Mouse (Mus musculus) stomach, postnatal 0 days (tissue): ENCODE measurements around the gene Pdk4. TPM values are rescaled to one million over a fixed set of nuclear protein-coding genes. Genes with fewer than 3 reads are reported as not detected.

Source experiments
- ATAC-seq: fragments of 200-750 bp; cut with Nextera tagmentation; 2 replicates; pipeline ENCODE4 v1.8.0; 2017; ENCODE audit not compliant: low FRiP score, low TSS enrichment
- DNase-seq: peaks from one replicate; pipeline ENCODE4 v3.0.0-alpha.2; 2016; ENCODE audit warnings: low spot score
- H3K27ac ChIP-seq: fragments of 300-500 bp; sonication (generic); replicated peaks from 2 replicates; pipeline ENCODE4 v1.5.1; 2014; ENCODE audit warnings: mild to moderate bottlenecking, control low read depth
- H3K27me3 ChIP-seq: fragments of 300-500 bp; sonication (generic); 2 replicates; pipeline ENCODE4 v1.6.1; 2014; ENCODE audit warnings: low read length; ENCODE audit not compliant: control insufficient read depth, insufficient read depth
- H3K36me3 ChIP-seq: fragments of 300-500 bp; sonication (generic); 2 replicates; pipeline ENCODE4 v1.6.1; 2014; ENCODE audit warnings: low read length, mixed read lengths; ENCODE audit not compliant: control insufficient read depth, insufficient read depth
- H3K4me1 ChIP-seq: fragments of 300-500 bp; sonication (generic); replicated peaks from 2 replicates; pipeline ENCODE4 v1.6.1; 2014; ENCODE audit warnings: antibody characterized with exemption; ENCODE audit not compliant: control insufficient read depth, insufficient read depth
- H3K4me2 ChIP-seq: fragments of 300-500 bp; sonication (generic); replicated peaks from 2 replicates; pipeline ENCODE4 v1.6.1; 2014; ENCODE audit warnings: low read depth, mild to moderate bottlenecking, control low read depth, moderate library complexity
- H3K4me3 ChIP-seq: fragments of 300-500 bp; sonication (generic); 2 replicates; pipeline ENCODE4 v1.5.1; 2014; ENCODE audit warnings: low read depth, low read length, control low read depth
- H3K9ac ChIP-seq: fragments of 300-500 bp; sonication (generic); 2 replicates; pipeline ENCODE4 v1.6.1; 2014; ENCODE audit warnings: mild to moderate bottlenecking, low read length, control low read depth, mixed read lengths
- H3K9me3 ChIP-seq: fragments of 300-500 bp; sonication (generic); 2 replicates; pipeline ENCODE4 v1.6.1; 2016; ENCODE audit warnings: low read length; ENCODE audit not compliant: control insufficient read depth
- CTCF ChIP-seq: IDR thresholded peaks from 2 replicates; pipeline ENCODE4 v1.5.1; 2016; ENCODE audit warnings: antibody characterized with exemption, low read depth, mild to moderate bottlenecking, moderate library complexity
- EP300 ChIP-seq: optimal IDR thresholded peaks from 2 replicates; pipeline ENCODE3; 2016; ENCODE audit warnings: antibody characterized with exemption
- WGBS: fragments of 180-500 bp; shearing (Covaris S2); extraction: QIAGEN DNeasy Blood & Tissue Kit; methylation state at CpG from one replicate; pipeline ENCODE4 v1.1.7; 2014; 5-methylcytosine and 5-hydroxymethylcytosine counted together
- polyA plus RNA-seq: library from polyadenylated mRNA; unstranded; fragments of >200 nt; fragmentation: Nextera tagmentation; extraction: Ambion mirVana; gene quantifications from 2 replicates; pipeline ENCODE4 v1.2.1, GENCODE M21; 2015

Gene Pdk4
- polyA plus RNA-seq, 1 experiment from 2014 or later: 18.9 TPM

DNA sequence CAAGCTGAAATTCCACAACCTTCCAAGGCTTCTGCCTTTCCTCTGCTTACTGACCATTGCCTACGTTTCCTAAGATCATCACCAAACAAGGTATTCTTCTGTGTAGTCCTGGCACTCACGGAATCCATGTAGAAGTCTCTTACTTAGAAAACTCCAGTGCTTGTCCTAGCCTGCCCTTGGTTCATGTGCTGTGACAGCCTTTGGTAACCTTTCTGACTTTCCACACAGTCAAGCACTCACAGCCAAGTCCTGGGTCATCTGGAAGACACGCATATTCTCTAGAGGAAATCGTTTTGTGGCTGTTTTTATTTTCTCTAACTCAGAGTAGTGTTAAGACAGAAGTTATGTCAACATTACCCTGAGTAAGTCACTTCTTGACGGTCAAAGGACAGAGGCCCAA lies 11.7 kb upstream of the Pdk4 start:
- no peaks in the 10 kb centered on the region for H3K36me3 ChIP-seq
- H3K4me1 ChIP-seq: peaks cover 3% of the 10 kb centered on the region; the same call in 1 of the 2 replicates
- peak overlapping the region; percentile 79 for H3K27ac ChIP-seq
- ATAC-seq (no peak), DNase-seq (no peak)
- 60% methylated on average over 5 of the region's 5 CpGs for WGBS
- H3K4me2 ChIP-seq: no peak overlapping the region
- no peaks in the 10 kb centered on the region for H3K27me3 ChIP-seq
- H3K4me3 ChIP-seq: no peak overlapping the region
- TF ChIP-seq EP300 (no peak), CTCF (no peak)
- no peaks in the 10 kb centered on the region for H3K9me3 ChIP-seq
- H3K9ac ChIP-seq: no peak overlapping the region

DNA sequence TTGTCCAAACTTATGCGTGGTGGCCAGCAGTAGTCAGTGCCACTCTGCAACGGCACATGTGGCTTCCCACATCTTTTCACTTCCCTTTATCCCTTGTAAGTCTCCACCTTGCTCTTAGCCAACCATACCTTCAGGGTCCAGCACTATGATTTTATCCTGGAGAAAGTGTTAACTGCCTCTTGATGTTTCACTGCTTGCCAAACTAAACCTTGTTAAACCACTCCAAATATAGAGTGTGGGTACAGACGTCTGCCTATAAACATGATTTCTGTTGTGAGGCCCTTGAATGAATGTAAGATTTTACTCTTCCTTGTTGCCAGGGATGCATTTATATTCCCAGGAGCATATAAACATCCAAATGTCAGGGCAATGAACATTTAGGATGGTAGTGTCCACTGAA lies 10.2 kb upstream of the Pdk4 start:
- Histone ChIP-seq H3K4me1 (peaks cover 3% of the 10 kb centered on the region; the same call in 1 of the 2 replicates), H3K9me3 (no peaks in the 10 kb centered on the region), H3K4me2 (no peak overlapping the region), H3K4me3 (no peak overlapping the region), H3K27ac (no peak overlapping the region), H3K27me3 (no peaks in the 10 kb centered on the region), H3K36me3 (no peaks in the 10 kb centered on the region), H3K9ac (no peak overlapping the region)
- ATAC-seq (no peak), DNase-seq (no peak)
- TF ChIP-seq CTCF (no peak), EP300 (no peak)
- 86% methylated on average over 3 of the region's 3 CpGs for WGBS

DNA sequence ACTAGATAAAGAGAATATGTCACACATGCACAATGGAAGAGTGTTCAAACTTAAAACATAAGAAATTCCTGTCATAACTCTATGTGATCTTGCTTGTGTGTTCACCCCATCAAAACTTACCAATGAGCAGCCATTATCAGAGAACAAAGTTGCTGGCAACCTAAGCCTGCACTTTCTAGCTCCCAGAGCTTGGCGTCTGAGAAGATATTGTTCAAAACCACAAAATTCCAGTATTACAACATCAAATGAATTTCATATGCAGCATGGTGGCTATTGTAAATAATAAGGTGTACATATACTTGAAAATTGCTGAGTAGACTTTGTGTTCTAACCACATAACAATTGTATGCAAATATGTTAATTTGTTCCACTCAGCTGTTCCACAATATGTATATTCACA lies 6.7 kb upstream of the Pdk4 start:
- Histone ChIP-seq H3K27ac (no peak overlapping the region), H3K4me2 (no peak overlapping the region), H3K4me3 (no peak overlapping the region), H3K9ac (no peak overlapping the region), H3K36me3 (no peaks in the 10 kb centered on the region), H3K9me3 (no peaks in the 10 kb centered on the region), H3K27me3 (no peaks in the 10 kb centered on the region), H3K4me1 (0 out of 2 replicates have a peak, but pooled peaks cover 2% of the 10 kb centered on the region)
- no peak for ATAC-seq
- WGBS: 84% methylated on average over 1 of the region's 1 CpGs
- TF ChIP-seq EP300: no peak
- TF ChIP-seq CTCF: no peak
- no peak for DNase-seq

DNA sequence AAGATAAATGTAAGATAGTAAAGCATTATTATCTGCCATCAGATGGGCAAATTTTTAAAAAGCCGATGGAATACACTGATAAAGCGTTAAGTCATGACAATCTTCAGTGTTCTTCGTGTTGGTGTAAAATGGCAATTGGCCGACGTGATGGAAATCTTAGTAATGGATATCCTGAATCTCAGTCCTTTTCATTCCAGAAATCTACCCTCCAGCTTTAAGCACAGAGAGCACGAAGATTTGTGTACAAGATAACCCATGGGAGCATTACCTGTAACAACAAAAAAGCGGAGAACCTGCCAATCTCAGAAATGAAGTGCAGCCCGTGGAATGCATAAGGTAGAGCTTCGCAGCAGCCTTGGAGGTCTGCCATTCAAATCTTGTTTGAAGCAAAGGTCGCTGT lies 5.4 kb upstream of the Pdk4 start:
- Histone ChIP-seq H3K4me1 (no peaks in the 10 kb centered on the region), H3K9ac (no peak overlapping the region), H3K9me3 (no peaks in the 10 kb centered on the region), H3K36me3 (no peaks in the 10 kb centered on the region), H3K4me3 (no peak overlapping the region), H3K4me2 (no peak overlapping the region), H3K27ac (no peak overlapping the region), H3K27me3 (no peaks in the 10 kb centered on the region)
- TF ChIP-seq EP300 (no peak), CTCF (no peak)
- 78% methylated on average over 10 of the region's 10 CpGs for WGBS
- DNase-seq (no peak), ATAC-seq (no peak)

GRCm38 (mm10) chr6:5498740-5499139 lies 2.6 kb upstream of the Pdk4 start:
- no peak for ATAC-seq
- no peak for DNase-seq
- no peaks in the 10 kb centered on the region for H3K9me3 ChIP-seq
- no peaks in the 10 kb centered on the region for H3K36me3 ChIP-seq
- no peak overlapping the region for H3K4me2 ChIP-seq
- no peaks in the 10 kb centered on the region for H3K4me1 ChIP-seq
- WGBS: 80% methylated on average over 11 of the region's 11 CpGs
- no peak overlapping the region for H3K9ac ChIP-seq
- H3K27ac ChIP-seq: no peak overlapping the region
- no peak for TF ChIP-seq EP300
- no peak for TF ChIP-seq CTCF
- H3K4me3 ChIP-seq: no peak overlapping the region
- H3K27me3 ChIP-seq: no peaks in the 10 kb centered on the region

DNA sequence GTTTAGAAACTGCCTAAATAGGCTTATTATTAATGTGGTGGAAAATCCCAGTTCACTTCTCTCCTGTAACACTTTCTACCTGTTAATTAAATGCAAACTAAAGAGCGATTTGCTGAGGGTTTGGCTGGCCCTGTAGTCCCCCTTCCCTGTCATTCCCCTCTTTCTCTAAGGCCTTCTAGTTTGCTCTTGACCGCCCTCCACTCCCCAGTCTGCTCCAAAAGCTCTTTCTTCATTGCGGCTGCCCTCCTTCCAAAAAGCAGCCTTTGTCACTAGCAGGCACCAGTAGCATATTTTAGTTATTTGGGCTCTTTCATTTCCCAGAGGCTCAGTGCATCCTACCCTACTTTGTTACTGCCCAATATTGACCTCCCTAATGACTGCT lies 736 bp upstream of the Pdk4 start:
- H3K27ac ChIP-seq: peak overlapping the region; percentile 90
- WGBS: 40% methylated on average over 3 of the region's 3 CpGs
- no peak for DNase-seq
- ATAC-seq: no peak; the same call in 1 of the 2 replicates
- peak overlapping the region; percentile 38; the same call in 1 of the 2 replicates for H3K4me2 ChIP-seq
- H3K4me3 ChIP-seq: peak overlapping the region; percentile 63; the same call in 1 of the 2 replicates
- no peaks in the 10 kb centered on the region for H3K27me3 ChIP-seq
- no peaks in the 10 kb centered on the region for H3K9me3 ChIP-seq
- TF ChIP-seq EP300 (no peak), CTCF (no peak)
- no peak overlapping the region for H3K9ac ChIP-seq
- no peaks in the 10 kb centered on the region for H3K4me1 ChIP-seq
- H3K36me3 ChIP-seq: no peaks in the 10 kb centered on the region
